Mouse (Mus musculus) thymus, postnatal 36 days (tissue): Measurements from ENCODE around the gene Palld.

Source experiments
- DNase-seq, 2 experiments: peaks; one replicate each; pipeline ENCODE4 v3.0.0; 2022; ENCODE audit warnings: mixed read lengths in 2 of 2

Gene Palld

DNA sequence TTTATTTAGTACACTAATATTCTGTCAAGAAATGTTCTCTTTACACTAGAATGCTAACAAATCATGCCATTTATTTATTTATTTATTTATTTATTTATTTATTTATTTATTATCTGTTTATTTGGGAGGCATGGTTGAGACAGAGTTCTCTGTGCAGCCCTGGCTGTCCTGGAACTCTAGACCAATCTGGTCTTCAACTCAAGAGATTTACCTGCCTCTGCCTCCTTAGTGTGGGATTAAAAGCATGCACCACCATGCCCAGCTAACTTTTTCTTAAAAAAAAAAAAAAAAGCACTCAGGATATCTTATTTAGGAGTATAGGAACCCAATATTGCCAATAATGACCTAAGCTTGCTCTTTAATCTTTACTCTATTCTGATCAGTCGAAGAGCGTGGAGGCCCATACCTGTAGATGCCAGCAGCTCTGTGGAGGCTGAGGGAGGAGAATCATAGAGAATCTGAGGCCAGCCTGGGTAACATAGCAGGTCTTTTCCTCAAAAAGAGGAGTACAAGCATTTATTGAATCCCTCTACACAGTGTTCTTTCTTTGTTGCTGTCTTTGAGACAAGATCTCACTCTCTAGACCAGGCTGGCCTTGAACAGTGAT lies 415.5 kb downstream of the Palld start:
- DNase-seq, result no peak

DNA sequence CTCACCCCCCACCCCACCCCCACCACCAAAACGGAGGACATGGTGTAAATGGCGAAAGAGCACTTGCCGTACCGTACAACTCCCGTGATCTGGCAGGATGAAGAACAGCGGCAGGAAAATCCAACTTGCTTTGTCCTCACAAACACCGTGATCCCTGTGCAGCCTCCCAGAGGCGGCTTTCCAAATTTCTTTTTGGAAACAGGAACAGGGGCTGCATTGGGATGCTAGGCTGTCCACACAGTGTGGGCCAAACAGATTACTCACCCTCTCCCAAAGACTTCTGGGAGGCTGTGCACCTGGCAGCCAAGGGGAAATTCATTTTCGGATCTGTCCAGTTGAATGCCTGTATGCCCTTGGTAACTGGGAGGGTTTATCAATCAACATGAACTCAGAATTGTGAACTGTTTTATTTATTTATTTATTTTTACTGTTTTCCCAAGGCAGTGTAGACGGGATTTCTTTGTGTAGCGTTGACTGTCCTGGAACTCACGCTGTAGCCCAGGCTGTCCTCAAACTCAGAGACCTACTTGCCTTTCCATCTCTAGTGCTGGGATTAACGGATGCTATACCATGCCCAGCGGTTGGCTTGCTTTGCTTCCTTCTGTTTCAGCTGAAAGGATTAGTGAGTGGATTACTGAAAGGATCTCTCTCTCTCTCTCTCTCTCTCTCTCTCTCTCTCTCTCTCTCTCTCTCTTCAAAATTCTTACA lies 422.1 kb downstream of the Palld start:
- no peak for DNase-seq

DNA sequence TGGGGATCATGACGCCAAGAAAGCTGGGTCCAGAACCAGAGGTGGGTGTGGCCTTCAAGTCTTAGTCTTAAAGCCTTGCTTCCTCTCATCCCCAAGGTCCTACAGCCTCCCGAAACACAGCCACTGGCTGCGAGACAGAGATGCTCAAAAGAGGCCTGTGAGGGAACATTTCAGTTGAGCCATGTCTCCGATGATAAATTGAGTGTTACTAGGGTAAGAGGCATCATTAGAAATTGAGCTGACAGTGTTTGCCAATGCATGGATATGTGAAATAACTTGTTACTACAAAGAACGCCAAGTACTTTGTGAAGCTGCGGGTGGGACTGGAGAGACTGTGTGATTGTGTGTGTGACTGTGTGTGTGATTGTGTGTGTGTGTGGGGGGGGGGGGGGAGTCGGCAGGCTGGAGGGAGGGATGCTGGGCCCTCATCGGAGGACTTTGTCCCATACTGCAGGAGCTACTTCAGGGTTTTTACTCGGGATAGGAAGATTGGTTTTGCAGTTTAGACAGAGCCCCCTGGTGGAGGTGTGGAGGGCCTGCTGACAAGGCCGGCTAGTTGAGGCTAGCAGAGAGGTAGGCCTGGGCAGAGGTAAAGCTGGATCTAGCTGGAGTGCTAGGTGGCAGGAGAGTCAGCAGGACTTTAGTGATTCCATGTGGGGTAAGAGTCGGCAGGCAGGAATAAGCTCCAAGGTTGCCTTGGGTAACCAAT lies 422.8 kb downstream of the Palld start:
- peak; percentile 45 to 52 for DNase-seq

GRCm38 (mm10) chr8:61478793-61479192 lies 423.7 kb downstream of the Palld start:
- no peak for DNase-seq

DNA sequence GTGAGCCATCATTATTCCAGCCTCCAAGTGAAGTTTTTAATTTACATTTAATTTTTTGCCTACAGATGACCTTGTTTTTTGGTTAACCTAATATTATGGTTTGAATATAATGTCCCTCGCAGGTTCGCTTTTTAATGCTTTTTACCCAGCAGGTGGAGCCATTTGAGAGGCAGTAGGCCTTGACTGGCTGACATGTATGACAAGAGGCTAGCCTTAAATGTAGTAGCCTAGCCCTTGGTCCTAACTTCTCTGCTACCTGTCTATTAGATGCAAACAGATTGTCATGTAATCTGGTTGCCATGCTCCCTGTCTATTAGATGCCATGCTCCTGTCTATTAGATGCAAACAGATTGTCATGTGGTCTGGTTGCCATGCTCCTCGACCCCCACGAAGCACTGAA lies 424.3 kb downstream of the Palld start:
- no peak for DNase-seq

- no peak for DNase-seq
These were observed 426.3 kb downstream of the Palld start for GRCm38 (mm10) chr8:61476160-61476559.

GRCm38 (mm10) chr8:61475251-61475673 lies 427.2 kb downstream of the Palld start:
- DNase-seq, result no peak

GRCm38 (mm10) chr8:61470213-61470612 lies 432.3 kb downstream of the Palld start:
- no peak for DNase-seq

GRCm38 (mm10) chr8:61467553-61467815 lies 435.0 kb downstream of the Palld start:
- no peak for DNase-seq

DNA sequence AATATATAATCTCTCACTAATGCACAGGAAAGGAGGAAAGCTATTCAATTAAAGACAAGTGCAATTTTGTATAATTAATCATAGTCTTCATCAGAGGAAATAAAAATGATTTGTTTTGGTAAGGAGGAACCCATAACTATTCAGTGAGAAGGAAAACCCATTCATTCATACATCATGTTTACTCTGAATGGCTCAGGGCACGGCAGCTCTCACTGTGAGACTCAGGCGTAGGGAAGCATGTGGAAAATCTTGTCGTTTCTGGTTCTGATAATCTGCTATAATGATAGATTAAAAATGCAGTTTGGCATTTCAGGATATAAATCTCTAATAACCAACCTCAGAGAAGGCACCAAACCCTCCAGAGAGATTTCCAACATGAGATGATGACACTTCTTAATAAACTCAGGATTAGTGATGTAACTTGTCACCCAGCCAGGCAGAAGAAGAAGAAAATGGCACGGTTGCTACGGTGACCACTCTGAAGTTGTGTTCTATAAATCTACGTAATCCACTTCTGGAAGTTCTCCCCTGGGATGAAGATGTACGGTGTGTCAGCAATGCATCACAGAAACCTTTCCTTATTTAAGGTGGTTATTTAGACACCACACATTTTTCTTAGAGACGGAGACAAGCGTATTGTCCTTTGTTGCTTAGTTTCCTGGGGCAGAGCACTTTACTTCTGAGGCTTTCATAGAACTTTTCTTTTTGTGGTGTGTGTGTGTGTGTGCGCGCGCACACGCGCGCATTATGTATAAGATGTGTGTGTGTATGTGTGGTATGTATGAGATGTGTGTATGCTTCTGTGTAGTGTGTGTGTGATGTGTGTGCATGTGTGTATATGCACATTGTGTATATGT lies 435.6 kb downstream of the Palld start:
- DNase-seq, result no peak

DNA sequence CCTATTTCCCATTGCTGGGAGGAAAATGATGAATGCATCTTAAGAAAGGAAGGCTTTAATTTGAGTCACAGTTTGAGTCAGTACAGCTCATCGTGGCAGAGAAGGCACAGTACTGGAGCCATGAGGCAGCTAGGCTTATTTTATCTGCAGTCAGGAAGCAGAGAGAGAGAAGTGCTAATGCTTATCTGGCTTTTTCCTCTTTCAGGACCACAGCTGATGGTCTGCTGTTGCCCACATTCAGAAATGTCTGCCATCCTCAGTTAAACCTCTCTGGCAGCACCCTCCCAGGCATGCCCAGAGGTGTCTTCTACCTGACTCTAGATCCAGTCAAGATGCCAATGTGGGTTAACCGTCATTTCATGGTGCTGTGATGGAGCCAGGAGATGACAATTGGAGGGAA lies 438.1 kb downstream of the Palld start:
- DNase-seq, result no peak

- DNase-seq, result no peak
These were observed 440.3 kb downstream of the Palld start for GRCm38 (mm10) chr8:61462221-61462620.
